Mouse (Mus musculus) small intestine, adult 2 months (tissue): ENCODE measurements around the gene N4bp2l1. TPM values are rescaled to one million over a fixed set of nuclear protein-coding genes. Genes with fewer than 3 reads are reported as not detected.

Experiments used
- H3K27ac ChIP-seq: fragments of 200-500 bp; 2 replicates; pipeline ENCODE4 v1.5.1; 2012; ENCODE audit warnings: low read depth, low read length, control low read depth, inconsistent platforms; ENCODE audit not compliant: insufficient read depth
- H3K27me3 ChIP-seq: fragments of 200-500 bp; 2 replicates; pipeline ENCODE4 v1.6.1; 2012; ENCODE audit warnings: mild to moderate bottlenecking, moderate library complexity, low read length, inconsistent platforms; ENCODE audit not compliant: control insufficient read depth, insufficient read depth
- H3K36me3 ChIP-seq: fragments of 200-500 bp; 2 replicates; pipeline ENCODE4 v1.6.1; 2012; ENCODE audit warnings: mild to moderate bottlenecking, low read length, control low read depth, inconsistent platforms; ENCODE audit not compliant: control insufficient read depth, insufficient read depth
- H3K4me1 ChIP-seq: fragments of 200-500 bp; 2 replicates; pipeline ENCODE4 v1.6.1; 2012; ENCODE audit warnings: low read length, inconsistent platforms, mixed read lengths; ENCODE audit not compliant: control insufficient read depth, insufficient read depth, insufficient read length
- H3K4me3 ChIP-seq: fragments of 200-500 bp; 2 replicates; pipeline ENCODE4 v1.5.1; 2012; ENCODE audit warnings: low read depth, mild to moderate bottlenecking, control low read depth, inconsistent platforms, low read length, moderate library complexity
- CTCF ChIP-seq: fragments of 200-500 bp; IDR thresholded peaks from 2 replicates; pipeline ENCODE4 v1.5.1; 2012; ENCODE audit warnings: low read depth, mild to moderate bottlenecking, control low read depth, inconsistent platforms, low read length, moderate library complexity, mixed read lengths; ENCODE audit not compliant: insufficient replicate concordance, insufficient read length; ENCODE audit errors: extremely low read depth
- POLR2A ChIP-seq: fragments of 200-500 bp; IDR thresholded peaks from 2 replicates; pipeline ENCODE4 v1.6.1; 2012; ENCODE audit warnings: low read depth, mild to moderate bottlenecking, control low read depth, inconsistent platforms, low read length, moderate library complexity
- WGBS: fragments of 180-500 bp; shearing (Covaris S2); methylation state at CpG from one replicate; pipeline ENCODE4 v1.1.7; 2018; 5-methylcytosine and 5-hydroxymethylcytosine counted together
- polyA plus RNA-seq: library from polyadenylated mRNA; depleted of rRNA; stranded (reverse); fragments of >200 nt; gene quantifications from 2 replicates; pipeline ENCODE4 v1.2.3, GENCODE M21; 2012

N4bp2l1 gene
- polyA plus RNA-seq, 1 experiment, result 7.6 TPM

DNA sequence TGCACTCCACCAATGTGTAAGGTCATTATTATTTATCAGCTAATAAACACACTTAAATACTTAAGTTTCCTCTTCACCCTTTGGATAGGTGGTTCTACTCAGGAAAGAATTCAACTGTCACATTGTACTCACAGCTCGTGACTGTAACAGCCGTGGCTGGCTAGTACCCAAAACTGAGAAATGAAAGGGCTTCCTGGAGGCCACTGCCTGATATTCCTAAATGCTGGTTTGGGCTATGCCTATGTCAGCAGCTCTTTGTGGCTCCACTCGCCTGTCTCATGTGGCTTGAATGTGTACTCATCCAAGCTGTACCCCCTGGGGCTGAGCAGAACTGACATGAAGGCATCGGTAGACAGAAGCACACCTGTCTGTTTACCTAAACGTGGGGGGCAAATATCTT is 22.1 kb downstream of the N4bp2l1 start:
- no peak for TF ChIP-seq CTCF
- no peak for TF ChIP-seq POLR2A
- Histone ChIP-seq H3K27ac (no peak overlapping the region), H3K4me3 (no peak overlapping the region), H3K27me3 (no peaks in the 10 kb centered on the region), H3K36me3 (peaks cover 8% of the 10 kb centered on the region), H3K4me1 (peaks cover 14% of the 10 kb centered on the region; the same call in 1 of the 2 replicates)
- 42% methylated on average over 5 of the region's 5 CpGs for WGBS

DNA sequence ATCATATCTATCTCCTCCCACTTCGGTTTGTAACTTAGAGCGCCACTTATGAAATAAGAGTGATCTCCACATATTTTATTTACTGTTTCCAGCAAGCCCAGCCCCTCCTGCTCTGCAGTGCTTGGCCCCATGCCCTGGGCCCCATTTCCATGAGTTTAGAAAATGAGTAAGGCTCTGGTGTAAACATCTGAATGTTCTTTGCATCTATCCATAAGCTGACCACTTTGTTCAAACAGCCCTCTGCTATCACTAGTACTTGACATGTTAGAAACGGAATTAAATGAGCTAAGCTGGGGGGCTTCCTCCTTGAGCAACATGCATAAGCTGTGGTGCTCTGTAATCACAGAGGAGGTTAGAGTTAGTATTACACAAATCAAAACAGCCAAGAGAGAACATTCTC is 22.6 kb downstream of the N4bp2l1 start:
- peaks cover 14% of the 10 kb centered on the region; the same call in 1 of the 2 replicates for H3K4me1 ChIP-seq
- H3K4me3 ChIP-seq, result no peak overlapping the region
- peaks cover 8% of the 10 kb centered on the region for H3K36me3 ChIP-seq
- H3K27me3 ChIP-seq, result no peaks in the 10 kb centered on the region
- H3K27ac ChIP-seq, result no peak overlapping the region
- WGBS, result 59% methylated on average over 3 of the region's 3 CpGs
- TF ChIP-seq POLR2A, result no peak
- no peak for TF ChIP-seq CTCF

DNA sequence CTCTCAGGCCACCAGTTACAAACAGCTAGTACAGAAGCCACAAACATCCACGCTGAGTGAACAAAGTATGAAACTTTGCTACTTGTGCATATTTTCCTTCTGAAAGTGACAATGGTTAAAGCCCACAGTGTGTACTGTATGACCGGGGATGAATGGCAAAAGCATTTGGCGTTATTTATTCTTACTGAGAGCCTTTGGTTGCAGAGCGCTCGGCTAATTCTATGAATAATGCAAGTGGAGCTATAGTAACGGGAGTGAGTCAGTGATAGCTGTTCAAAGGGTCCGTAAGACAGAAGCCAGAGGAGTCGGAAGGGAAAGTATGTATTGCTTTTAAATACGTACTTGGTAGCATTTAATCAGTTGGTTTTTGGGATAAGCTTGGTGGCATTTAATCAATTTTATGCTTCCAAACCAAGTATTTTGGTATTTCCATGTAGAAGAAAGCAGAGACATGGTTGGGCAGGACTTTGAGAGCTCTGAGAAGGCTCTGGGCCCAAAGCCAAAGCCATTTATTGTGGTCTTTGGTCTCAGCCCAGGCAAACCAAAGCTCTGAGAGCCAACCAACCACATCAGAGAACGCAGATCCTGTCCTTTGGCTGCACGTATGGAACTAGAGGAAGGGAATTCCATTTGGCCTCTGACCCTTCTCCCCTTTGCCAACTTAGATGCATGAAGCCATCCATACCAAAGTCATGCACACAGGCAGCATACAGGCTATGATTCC is 26.3 kb downstream of the N4bp2l1 start:
- WGBS, result 78% methylated on average over 11 of the region's 11 CpGs
- peaks cover 19% of the 10 kb centered on the region for H3K36me3 ChIP-seq

DNA sequence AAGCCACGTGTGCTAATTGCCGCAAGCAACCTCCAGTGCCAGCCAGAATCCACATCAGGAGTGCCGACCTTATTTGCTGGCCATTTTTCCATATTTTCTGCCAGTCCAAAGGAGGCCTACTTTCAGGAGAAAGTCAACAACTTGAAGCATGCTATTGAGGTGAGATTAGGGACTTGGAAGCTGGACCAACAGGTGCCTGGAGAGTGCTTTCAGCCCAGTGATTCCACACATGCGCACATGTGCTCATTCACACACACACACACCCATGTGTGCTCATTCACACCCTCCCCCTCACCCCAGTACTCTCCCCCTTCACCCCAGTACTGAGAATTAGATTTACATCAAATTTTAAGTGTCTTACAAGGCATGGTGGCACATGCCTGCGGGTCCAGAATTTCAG is 30.0 kb downstream of the N4bp2l1 start:
- no peaks in the 10 kb centered on the region for H3K27me3 ChIP-seq
- peaks cover 11% of the 10 kb centered on the region for H3K36me3 ChIP-seq
- 90% methylated on average over 5 of the region's 5 CpGs for WGBS
- no peak overlapping the region for H3K4me3 ChIP-seq
- no peak for TF ChIP-seq CTCF
- no peak for TF ChIP-seq POLR2A
- H3K4me1 ChIP-seq, result peaks cover 9% of the 10 kb centered on the region; the same call in 1 of the 2 replicates
- no peak overlapping the region for H3K27ac ChIP-seq

More for the DNA sequence above, 26.3 kb downstream of the N4bp2l1 start:
- Histone ChIP-seq H3K27me3 (no peaks in the 10 kb centered on the region), H3K4me3 (no peak overlapping the region), H3K4me1 (peaks cover 4% of the 10 kb centered on the region; the same call in 1 of the 2 replicates), H3K27ac (no peak overlapping the region)
- TF ChIP-seq POLR2A, result no peak
- no peak for TF ChIP-seq CTCF

DNA sequence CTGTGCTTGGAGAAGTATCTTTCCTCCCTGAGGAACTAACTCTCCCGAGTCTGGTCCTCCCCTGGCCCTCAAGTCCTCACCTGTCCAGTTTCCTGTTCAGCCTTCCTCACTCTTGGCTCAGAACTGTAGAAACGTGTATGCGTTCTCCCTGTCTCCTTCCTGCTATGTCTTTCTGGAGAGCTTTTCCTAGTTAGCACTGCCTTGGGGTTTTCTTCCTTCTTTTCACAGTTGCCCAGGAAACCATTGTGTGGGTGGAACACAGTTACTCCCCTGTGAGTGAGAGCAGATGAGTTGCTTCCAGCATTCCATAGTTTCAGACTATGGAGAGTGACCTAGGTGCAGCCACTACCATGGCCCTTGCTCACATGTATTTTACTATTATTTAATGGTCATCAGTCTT is 30.8 kb downstream of the N4bp2l1 start:
- H3K4me3 ChIP-seq, result no peak overlapping the region
- H3K4me1 ChIP-seq, result peaks cover 12% of the 10 kb centered on the region; the same call in 1 of the 2 replicates
- no peak overlapping the region for H3K27ac ChIP-seq
- H3K27me3 ChIP-seq, result no peaks in the 10 kb centered on the region
- no peak for TF ChIP-seq POLR2A
- TF ChIP-seq CTCF, result no peak
- H3K36me3 ChIP-seq, result peaks cover 11% of the 10 kb centered on the region
- 55% methylated on average over 3 of the region's 3 CpGs for WGBS

DNA sequence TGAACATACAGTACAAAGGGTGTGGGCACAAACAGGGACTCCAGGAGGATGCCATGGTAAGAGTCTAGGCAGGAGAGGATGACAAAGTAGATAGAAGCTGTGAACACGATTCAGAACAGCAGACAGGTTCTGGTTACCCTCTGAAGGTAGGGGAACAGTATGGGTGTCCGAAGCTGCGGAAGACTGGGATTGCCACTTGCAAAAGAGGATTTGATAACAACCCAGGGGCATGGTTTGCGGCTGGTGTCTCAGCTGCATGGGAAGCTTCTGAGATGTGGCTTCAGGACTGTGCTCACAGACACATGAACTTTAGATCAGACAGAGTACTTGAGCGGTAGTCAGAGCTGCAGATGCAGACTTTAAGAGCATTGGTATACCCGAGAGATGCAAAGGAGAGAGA is 32.6 kb downstream of the N4bp2l1 start:
- 96% methylated on average over 6 of the region's 6 CpGs for WGBS
- peaks cover 11% of the 10 kb centered on the region for H3K36me3 ChIP-seq

DNA sequence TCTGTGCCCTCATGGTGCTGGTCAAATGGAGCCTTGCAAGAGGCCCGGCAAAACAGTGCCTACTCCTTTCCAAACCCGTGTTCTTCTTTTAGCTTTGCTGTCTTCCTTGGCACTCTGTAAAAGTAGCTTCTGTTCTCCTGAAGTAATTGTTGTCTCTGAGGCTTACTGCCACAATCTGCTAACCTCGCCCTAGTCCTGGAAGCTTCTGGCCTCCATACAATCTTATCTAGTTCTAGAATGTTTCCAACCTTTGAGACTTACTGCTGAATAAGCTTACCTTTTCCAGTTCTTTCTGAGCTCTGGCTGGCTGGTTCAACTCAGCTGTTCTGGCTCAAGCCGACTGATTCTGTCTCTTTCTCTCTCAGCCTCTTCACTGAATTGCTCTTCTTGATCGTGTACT is 35.2 kb downstream of the N4bp2l1 start:
- peaks cover 2% of the 10 kb centered on the region for H3K36me3 ChIP-seq
- TF ChIP-seq POLR2A, result no peak
- TF ChIP-seq CTCF, result no peak

More for the DNA sequence above, 32.6 kb downstream of the N4bp2l1 start:
- Histone ChIP-seq H3K4me3 (no peak overlapping the region), H3K4me1 (peaks cover 12% of the 10 kb centered on the region; the same call in 1 of the 2 replicates), H3K27me3 (no peaks in the 10 kb centered on the region), H3K27ac (no peak overlapping the region)
- TF ChIP-seq CTCF (no peak), POLR2A (no peak)

DNA sequence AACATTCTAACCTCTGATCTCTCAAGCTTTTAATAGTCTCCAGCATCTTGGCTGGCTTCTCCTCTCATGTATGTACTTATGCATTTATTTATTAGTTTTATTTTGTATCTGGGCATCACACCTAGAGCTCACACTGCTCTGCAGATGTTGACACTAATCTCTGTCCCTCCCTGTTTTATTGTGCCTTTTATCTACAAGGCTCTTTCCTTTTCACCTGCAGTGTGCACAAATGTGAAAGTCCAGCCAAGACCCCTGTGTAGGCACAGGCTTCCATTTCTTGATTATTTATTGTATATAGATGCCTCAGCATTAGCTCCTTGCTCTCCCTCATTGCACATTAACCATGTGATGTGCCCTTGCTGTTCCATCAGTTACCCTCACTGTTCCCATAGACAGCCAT is 35.6 kb downstream of the N4bp2l1 start:
- Histone ChIP-seq H3K4me1 (peaks cover 12% of the 10 kb centered on the region; the same call in 1 of the 2 replicates), H3K27ac (peak overlapping the region; percentile 99), H3K36me3 (peaks cover 2% of the 10 kb centered on the region), H3K27me3 (no peaks in the 10 kb centered on the region), H3K4me3 (no peak overlapping the region)
- no peak for TF ChIP-seq CTCF

More for the DNA sequence above, 35.2 kb downstream of the N4bp2l1 start:
- Histone ChIP-seq H3K4me3 (no peak overlapping the region), H3K27me3 (no peaks in the 10 kb centered on the region), H3K27ac (peak overlapping the region; percentile 99), H3K4me1 (peaks cover 12% of the 10 kb centered on the region; the same call in 1 of the 2 replicates)
- WGBS, result 30% methylated on average over 5 of the region's 5 CpGs
